Mouse (Mus musculus): ENCODE results near the gene Zfp14. TPM values are rescaled to one million over a fixed set of nuclear protein-coding genes. Genes with fewer than 3 reads are reported as not detected.
A peak's percentile ranks its signal among the peaks of the same experiment; 100 is the strongest.

The Zfp14 gene
- polyA plus RNA-seq, 1 experiment from 2014 or later: 9.9 TPM

DNA sequence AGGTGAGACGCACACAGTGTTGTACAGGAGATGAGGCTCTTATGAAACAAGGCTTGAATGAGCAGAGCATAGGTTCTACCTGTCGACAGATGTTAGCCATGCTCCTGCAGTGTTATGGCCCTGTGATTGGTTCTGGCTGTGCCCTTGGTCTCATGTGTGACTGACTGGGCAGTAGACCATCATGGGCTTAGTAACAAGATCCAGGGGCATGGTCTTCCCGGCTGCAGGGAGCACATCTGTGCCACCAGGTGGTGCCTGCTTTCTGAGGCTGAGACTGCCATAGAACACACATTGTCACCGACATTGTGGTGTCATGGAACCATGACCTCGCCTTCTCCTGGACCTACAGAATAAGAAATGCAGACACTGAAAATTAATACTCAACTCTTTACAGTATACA lies 25.8 kb downstream of the Zfp14 start:
- Histone ChIP-seq H3K36me3 (peaks cover 68% of the 10 kb centered on the region), H3K9me3 (no peaks in the 10 kb centered on the region), H3K4me1 (replicated peaks) (no peaks in the 10 kb centered on the region), H3K4me3 (no peak overlapping the region), H3K27me3 (no peaks in the 10 kb centered on the region), H3K27ac (replicated peaks) (no peak overlapping the region), H3K9ac (no peak overlapping the region), H3K4me2 (no peak overlapping the region)
- WGBS: 79% methylated on average over 5 of the region's 5 CpGs
- ATAC-seq (ENCODE audit: low read depth): no peak

DNA sequence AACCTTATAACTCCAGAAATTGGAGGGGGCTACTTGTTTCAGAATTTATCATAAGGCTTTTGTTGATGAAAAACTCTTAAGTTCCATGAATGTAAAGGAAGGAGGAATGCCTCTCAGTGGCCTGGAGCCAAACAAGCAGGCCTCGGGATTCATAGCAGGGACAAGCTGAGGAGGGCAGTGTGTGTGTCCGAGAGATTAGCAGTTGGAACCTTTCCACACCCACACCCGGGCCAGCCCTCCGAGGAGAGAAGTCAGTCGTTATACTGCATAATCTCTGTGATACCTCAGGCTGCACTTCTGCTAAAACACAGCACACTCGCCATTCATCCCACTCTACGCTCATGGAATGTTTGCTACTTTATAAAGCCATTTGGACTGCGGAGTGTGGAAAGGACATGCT lies 27.4 kb downstream of the Zfp14 start:
- no peaks in the 10 kb centered on the region for H3K9me3 ChIP-seq
- H3K27me3 ChIP-seq: no peaks in the 10 kb centered on the region
- no peak for ATAC-seq (ENCODE audit: low read depth)
- no peak overlapping the region for H3K4me3 ChIP-seq
- WGBS: 91% methylated on average over 8 of the region's 8 CpGs
- H3K36me3 ChIP-seq: peaks cover 80% of the 10 kb centered on the region
- no peak overlapping the region for H3K27ac ChIP-seq (replicated peaks)
- no peaks in the 10 kb centered on the region for H3K4me1 ChIP-seq (replicated peaks)
- no peak overlapping the region for H3K9ac ChIP-seq
- no peak overlapping the region for H3K4me2 ChIP-seq

DNA sequence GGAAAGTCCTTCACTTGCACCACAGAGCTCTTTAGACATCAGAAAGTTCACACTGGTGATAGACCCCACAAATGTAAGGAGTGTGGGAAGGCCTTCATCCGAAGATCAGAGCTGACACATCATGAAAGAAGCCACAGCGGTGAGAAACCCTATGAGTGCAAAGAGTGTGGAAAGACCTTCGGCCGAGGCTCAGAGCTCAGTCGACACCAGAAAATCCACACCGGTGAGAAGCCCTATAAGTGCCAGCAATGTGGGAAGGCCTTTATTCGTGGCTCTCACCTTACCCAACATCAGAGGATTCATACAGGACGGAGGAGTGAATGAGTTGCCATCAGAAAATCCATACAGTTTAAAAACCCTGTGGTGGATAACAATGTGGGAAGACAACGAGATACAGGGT lies 27.9 kb downstream of the Zfp14 start:
- 95% methylated on average over 9 of the region's 9 CpGs for WGBS
- Histone ChIP-seq H3K4me3 (no peak overlapping the region), H3K36me3 (peaks cover 85% of the 10 kb centered on the region), H3K9me3 (no peaks in the 10 kb centered on the region), H3K27ac (replicated peaks) (no peak overlapping the region), H3K4me1 (replicated peaks) (no peaks in the 10 kb centered on the region), H3K9ac (no peak overlapping the region), H3K4me2 (no peak overlapping the region), H3K27me3 (no peaks in the 10 kb centered on the region)
- ATAC-seq (ENCODE audit: low read depth): no peak

DNA sequence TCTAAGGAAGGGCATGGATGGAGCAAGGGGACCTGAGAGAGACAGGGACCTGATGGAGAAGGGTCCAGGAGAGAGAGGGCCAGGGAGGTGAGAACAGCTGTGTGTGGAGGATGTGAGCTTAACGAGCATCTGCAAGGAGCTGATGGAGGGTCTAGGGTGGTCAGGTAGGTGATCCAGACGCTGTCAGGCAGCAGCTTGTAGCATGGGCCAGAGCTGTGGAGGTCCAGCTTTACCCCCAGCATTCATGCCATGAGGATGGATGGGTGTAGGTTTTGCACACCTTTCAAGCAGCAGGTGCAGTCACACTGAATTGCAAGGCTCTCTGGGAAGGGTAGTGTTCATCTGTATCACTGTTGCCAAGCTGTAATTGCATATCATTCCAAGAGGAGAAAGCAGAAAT lies 31.6 kb downstream of the Zfp14 start:
- ATAC-seq (ENCODE audit: low read depth): no peak
- Histone ChIP-seq H3K36me3 (peaks cover 88% of the 10 kb centered on the region), H3K27me3 (no peaks in the 10 kb centered on the region), H3K9ac (no peak overlapping the region), H3K27ac (replicated peaks) (no peak overlapping the region), H3K4me3 (no peak overlapping the region), H3K4me2 (no peak overlapping the region), H3K9me3 (no peaks in the 10 kb centered on the region), H3K4me1 (replicated peaks) (no peaks in the 10 kb centered on the region)
- 97% methylated on average over 2 of the region's 2 CpGs for WGBS

DNA sequence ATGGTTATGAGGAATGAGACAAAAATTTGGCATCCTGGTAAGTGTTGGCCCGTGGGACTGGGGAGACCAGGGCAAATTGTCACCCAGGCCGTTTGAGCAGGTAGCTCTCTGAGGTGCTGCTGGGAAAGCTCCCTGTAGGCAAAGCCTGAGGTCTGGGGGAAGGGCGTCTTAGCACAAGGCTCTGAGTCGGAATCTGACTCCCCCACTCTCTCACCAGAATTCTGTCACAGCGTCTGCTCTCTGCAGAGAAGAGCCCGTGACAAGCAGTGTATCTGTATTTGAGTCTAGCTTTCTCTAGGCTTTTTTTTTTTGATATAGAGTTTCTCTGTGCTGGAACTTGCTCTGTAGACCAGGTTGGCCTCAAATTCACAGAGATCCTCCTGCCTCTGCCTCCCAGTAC lies 34.0 kb downstream of the Zfp14 start:
- Histone ChIP-seq H3K4me3 (no peak overlapping the region), H3K27me3 (no peaks in the 10 kb centered on the region), H3K27ac (replicated peaks) (no peak overlapping the region), H3K4me2 (no peak overlapping the region), H3K4me1 (replicated peaks) (0 out of 2 replicates have a peak, but pooled peaks cover 4% of the 10 kb centered on the region), H3K36me3 (peaks cover 79% of the 10 kb centered on the region), H3K9me3 (no peaks in the 10 kb centered on the region), H3K9ac (no peak overlapping the region)
- ATAC-seq (ENCODE audit: low read depth): no peak
- WGBS: 88% methylated on average over 6 of the region's 6 CpGs

DNA sequence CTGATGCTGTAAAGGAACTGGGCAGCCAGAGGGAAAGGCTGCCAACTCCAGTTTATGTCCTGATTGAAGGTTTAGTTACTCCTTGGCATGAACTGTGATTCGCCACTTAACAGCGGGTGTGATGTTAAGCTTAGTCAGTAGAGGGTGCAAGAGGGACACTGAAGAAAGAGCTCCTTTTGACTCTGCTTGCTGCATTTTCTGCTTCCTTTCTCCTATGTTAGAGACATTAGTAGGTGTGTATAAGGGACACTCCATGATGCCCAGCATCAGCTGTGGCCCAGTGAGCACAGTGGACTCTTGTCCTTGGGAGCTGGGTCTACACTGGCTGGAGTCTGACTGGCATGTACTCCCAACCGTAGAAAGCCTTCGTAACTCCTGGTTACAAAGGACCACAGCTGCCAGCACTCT lies 38.2 kb downstream of the Zfp14 start:
- no peaks in the 10 kb centered on the region for H3K9me3 ChIP-seq
- 82% methylated on average over 4 of the region's 4 CpGs for WGBS
- H3K9ac ChIP-seq: no peak overlapping the region
- peak; percentile 42 for ATAC-seq (ENCODE audit: low read depth)
- H3K4me3 ChIP-seq: no peak overlapping the region
- H3K36me3 ChIP-seq: peaks cover 45% of the 10 kb centered on the region
- peaks cover 36% of the 10 kb centered on the region for H3K4me1 ChIP-seq (replicated peaks)
- H3K27ac ChIP-seq (replicated peaks): no peak overlapping the region
- H3K4me2 ChIP-seq: no peak overlapping the region
- H3K27me3 ChIP-seq: no peaks in the 10 kb centered on the region

DNA sequence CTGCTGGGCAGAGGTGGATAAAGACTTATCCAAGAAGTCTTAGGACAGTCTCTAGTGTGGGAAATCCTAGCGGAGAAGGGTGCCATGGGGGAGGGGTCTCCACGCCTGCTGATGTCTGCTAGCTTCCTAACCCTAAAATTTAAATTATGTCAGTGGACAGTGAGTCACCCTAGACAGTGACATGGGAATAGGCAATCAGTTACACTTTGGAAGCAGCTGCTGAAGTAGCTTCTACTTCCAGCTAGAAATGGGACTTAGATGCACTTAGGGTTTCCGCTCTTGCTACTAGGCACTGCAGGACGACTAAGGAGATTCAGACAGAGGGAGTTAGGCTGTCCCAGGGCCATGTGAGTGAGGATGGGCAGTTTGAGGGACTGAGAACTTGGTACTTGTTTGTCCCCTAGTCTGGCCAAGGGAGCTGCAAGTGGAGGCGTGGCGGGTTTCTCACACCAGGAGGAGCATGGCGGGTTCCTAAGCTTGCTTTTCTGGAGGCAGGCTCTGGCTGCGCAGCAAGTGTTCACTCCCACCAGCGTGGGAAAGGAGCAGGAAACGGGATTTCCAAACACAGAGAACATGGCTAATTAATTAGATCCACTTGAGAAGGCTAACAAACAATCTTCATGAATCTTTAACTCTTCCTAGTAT lies 40.5 kb downstream of the Zfp14 start:
- 0 out of 2 replicates have a peak overlapping the region, but pooled peaks have one; percentile 59 for H3K27ac ChIP-seq (replicated peaks)
- peaks cover 37% of the 10 kb centered on the region for H3K4me1 ChIP-seq (replicated peaks)
- WGBS: 74% methylated on average over 10 of the region's 10 CpGs
- ATAC-seq (ENCODE audit: low read depth): no peak
- H3K4me3 ChIP-seq: no peak overlapping the region
- H3K9ac ChIP-seq: no peak overlapping the region
- no peaks in the 10 kb centered on the region for H3K27me3 ChIP-seq
- H3K9me3 ChIP-seq: no peaks in the 10 kb centered on the region
- no peak overlapping the region for H3K4me2 ChIP-seq
- peaks cover 31% of the 10 kb centered on the region for H3K36me3 ChIP-seq

DNA sequence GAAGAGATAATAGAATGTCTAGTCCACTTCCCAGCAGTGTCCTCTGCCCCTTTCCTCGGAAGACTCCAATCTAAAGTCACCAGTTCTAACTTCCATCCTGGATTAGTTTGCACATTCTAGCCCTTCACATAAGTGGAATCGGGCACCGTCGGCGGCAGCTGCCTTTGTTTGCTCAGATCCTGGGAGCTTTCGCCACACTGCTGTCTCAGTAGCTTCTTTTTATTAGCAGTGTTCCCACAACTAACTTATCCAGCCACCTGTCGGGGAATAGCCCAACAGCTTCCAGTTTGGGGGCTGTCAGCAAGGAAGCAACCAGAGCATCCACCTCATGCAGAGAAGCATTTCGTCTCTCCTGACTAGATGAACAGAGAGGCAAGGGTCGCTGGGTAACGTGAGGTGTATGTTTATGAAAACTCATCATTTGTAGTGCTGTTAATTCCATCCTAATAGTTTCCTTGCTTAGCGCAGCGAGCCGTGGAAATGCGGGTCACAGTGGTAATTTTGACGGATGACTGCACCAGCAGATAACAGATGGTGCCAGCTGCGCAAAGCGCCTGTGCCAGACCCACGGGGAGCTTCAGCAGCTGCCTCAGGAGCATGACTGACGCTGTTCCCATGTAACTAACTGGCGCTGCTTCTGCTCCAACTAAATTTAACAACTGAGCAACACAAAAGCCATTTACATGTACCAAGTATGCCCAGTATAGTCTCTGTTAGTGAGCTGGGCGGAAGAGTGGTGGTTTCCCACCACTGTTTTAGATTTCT lies 41.7 kb downstream of the Zfp14 start:
- no peak overlapping the region for H3K4me3 ChIP-seq

DNA sequence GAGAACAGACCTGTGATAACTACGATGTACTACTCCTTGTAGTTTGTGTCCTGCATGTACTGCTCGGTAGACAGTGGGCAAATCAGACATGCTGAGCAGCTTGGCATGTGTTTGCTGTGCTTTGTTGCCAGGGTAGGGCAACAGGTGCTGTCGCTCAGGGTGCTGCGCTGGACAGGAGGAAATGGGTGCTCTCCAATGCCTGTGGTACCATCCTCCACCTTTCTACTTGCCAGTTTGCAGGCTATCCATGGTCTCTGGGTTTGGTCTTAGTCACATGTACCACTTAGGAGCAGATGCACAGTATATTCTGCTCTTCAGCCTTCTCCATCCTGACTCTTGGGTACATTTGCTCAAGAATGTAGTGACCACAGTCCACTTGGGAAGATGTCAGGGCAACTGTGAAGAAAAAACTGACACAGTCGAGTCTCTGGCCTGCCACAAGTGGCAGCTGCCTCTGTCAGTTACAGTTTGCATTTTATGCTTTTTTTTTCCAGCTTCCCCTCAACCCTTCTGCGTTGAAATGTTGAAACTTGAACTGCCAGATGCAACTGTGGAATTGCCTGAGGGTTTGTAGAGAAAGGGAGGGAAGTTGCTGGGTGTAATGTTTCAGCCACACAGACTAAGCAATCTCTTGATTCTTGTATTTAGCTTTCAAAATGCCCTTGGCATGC lies 43.0 kb downstream of the Zfp14 start:
- Histone ChIP-seq H3K27ac (replicated peaks) (0 out of 2 replicates have a peak overlapping the region, but pooled peaks have one; percentile 59), H3K4me1 (replicated peaks) (peaks cover 35% of the 10 kb centered on the region), H3K27me3 (no peaks in the 10 kb centered on the region), H3K4me3 (no peak overlapping the region), H3K9me3 (no peaks in the 10 kb centered on the region), H3K9ac (no peak overlapping the region), H3K36me3 (peaks cover 17% of the 10 kb centered on the region), H3K4me2 (no peak overlapping the region)
- WGBS: 75% methylated on average over 6 of the region's 6 CpGs
- no peak for ATAC-seq (ENCODE audit: low read depth)

More for the DNA sequence above, 41.7 kb downstream of the Zfp14 start:
- H3K4me2 ChIP-seq: peak overlapping the region; percentile 35
- H3K36me3 ChIP-seq: peaks cover 23% of the 10 kb centered on the region
- H3K27me3 ChIP-seq: no peaks in the 10 kb centered on the region
- 41% methylated on average over 21 of the region's 21 CpGs for WGBS
- H3K9ac ChIP-seq: 0 out of 2 replicates have a peak overlapping the region, but pooled peaks have one; percentile 18
- ATAC-seq (ENCODE audit: low read depth): peak; percentile 71
- peak overlapping the region; percentile 59 for H3K27ac ChIP-seq (replicated peaks)
- no peaks in the 10 kb centered on the region for H3K9me3 ChIP-seq
- peaks cover 37% of the 10 kb centered on the region for H3K4me1 ChIP-seq (replicated peaks)

DNA sequence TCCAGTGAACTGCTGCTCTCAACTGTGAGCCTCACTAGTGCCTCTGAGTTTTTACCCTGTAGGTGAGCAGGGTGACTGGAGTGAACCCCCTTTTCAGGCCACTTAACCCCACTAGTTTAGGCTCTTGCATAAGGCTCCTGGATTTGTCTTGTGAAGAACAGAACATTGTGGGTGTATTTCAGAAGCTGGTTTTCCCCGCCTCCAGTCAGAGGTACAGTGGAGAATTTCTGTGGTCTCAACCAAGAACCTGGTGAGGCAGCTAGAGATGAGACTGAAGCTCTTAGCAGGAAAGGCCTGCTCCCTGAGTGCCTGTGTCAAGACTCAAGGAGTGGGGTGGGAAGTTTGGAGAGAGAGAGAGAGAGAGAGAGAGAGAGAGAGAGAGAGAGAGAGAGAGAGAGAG lies 43.6 kb downstream of the Zfp14 start:
- H3K4me2 ChIP-seq: no peak overlapping the region
- H3K27ac ChIP-seq (replicated peaks): no peak overlapping the region
- H3K27me3 ChIP-seq: no peaks in the 10 kb centered on the region
- H3K36me3 ChIP-seq: peaks cover 22% of the 10 kb centered on the region
- H3K9ac ChIP-seq: no peak overlapping the region
- WGBS: 100% methylated on average over 1 of the region's 1 CpGs
- no peaks in the 10 kb centered on the region for H3K9me3 ChIP-seq
- no peak for ATAC-seq (ENCODE audit: low read depth)
- no peak overlapping the region for H3K4me3 ChIP-seq
- peaks cover 33% of the 10 kb centered on the region for H3K4me1 ChIP-seq (replicated peaks)

DNA sequence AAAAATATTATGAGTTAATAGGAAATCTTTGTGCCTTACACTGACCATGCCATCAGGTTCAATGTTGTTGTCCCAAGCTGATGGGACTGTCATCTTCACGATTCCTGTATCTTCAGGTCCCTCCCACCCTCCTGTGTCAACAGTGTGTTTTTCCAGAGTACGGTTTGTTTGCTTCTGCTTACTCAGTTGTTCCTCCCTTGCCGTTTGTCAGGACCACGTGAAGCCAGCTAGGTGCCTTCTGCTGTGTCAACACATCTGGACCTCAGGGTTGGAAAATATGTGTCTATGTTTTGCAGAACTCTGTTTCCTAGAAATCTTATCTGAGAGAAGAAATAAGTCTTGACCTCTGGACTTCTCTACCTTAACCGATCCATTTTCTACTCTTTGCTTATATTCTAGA lies 50.6 kb downstream of the Zfp14 start:
- WGBS: 90% methylated on average over 5 of the region's 5 CpGs
- peaks cover 75% of the 10 kb centered on the region for H3K36me3 ChIP-seq
- H3K27me3 ChIP-seq: no peaks in the 10 kb centered on the region
- no peaks in the 10 kb centered on the region for H3K9me3 ChIP-seq
- no peak overlapping the region for H3K27ac ChIP-seq (replicated peaks)
- no peak overlapping the region for H3K9ac ChIP-seq
- H3K4me2 ChIP-seq: no peak overlapping the region
- ATAC-seq (ENCODE audit: low read depth): no peak
- H3K4me1 ChIP-seq (replicated peaks): no peaks in the 10 kb centered on the region
- no peak overlapping the region for H3K4me3 ChIP-seq

DNA sequence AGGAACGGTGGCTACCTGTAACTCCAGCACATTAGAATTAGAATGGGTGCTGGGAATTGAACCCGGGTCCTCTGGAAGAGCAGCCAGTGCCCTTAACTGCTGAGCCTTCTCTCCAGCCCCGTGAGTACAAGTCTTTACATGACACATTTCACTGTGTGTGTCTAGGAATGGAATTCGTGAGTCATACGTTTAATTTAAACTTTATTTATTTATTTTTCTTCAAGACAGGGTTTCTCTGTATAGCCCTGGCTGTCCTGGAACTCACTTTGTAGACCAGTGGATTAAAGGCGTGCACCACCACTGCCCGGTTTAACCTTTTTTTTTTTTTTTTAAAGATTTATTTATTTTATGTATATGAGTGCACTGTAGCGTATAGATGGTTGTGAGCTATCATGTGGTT lies 56.0 kb downstream of the Zfp14 start:
- Histone ChIP-seq H3K4me2 (no peak overlapping the region), H3K27ac (replicated peaks) (no peak overlapping the region)
- WGBS: 94% methylated on average over 8 of the region's 8 CpGs

More for the DNA sequence above, 56.0 kb downstream of the Zfp14 start:
- Histone ChIP-seq H3K27me3 (no peaks in the 10 kb centered on the region), H3K4me3 (no peak overlapping the region), H3K9ac (no peak overlapping the region), H3K36me3 (peaks cover 91% of the 10 kb centered on the region), H3K9me3 (no peaks in the 10 kb centered on the region), H3K4me1 (replicated peaks) (no peaks in the 10 kb centered on the region)
- no peak for ATAC-seq (ENCODE audit: low read depth)

Data from neural tube, embryonic 13.5 days (tissue).